Mouse (Mus musculus) lung, postnatal 0 days (tissue): ENCODE results near the gene Mlana. TPM values are rescaled to one million over a fixed set of nuclear protein-coding genes. Genes with fewer than 3 reads are reported as not detected.

Source experiments
- ATAC-seq: fragments of 200-750 bp; cut with Nextera tagmentation; 2 replicates; pipeline ENCODE4 v1.8.0; 2017; ENCODE audit warnings: moderate library complexity
- DNase-seq: peaks from one replicate; pipeline ENCODE4 v3.0.0-alpha.2; 2016; ENCODE audit warnings: low spot score
- H3K27ac ChIP-seq: fragments of 300-500 bp; sonication (generic); 2 replicates; pipeline ENCODE4 v1.5.1; 2014; ENCODE audit warnings: antibody characterized with exemption, mild to moderate bottlenecking, low read length, mixed read lengths
- H3K27me3 ChIP-seq: fragments of 300-500 bp; sonication (generic); replicated peaks from 2 replicates; pipeline ENCODE4 v1.6.1; 2014; ENCODE audit warnings: low read length, mixed read lengths; ENCODE audit not compliant: insufficient read depth
- H3K36me3 ChIP-seq: fragments of 300-500 bp; sonication (generic); 2 replicates; pipeline ENCODE4 v1.6.1; 2014; ENCODE audit warnings: low read length, mixed read lengths; ENCODE audit not compliant: insufficient read depth
- H3K4me1 ChIP-seq: fragments of 300-500 bp; sonication (generic); 2 replicates; pipeline ENCODE4 v1.6.1; 2014; ENCODE audit warnings: antibody characterized with exemption, low read depth, low read length, mixed read lengths; ENCODE audit not compliant: insufficient read depth
- H3K4me2 ChIP-seq: fragments of 300-500 bp; sonication (generic); replicated peaks from 2 replicates; pipeline ENCODE4 v1.6.1; 2014; ENCODE audit warnings: low read depth, mild to moderate bottlenecking, low read length, moderate library complexity, mixed read lengths
- H3K4me3 ChIP-seq: fragments of 300-500 bp; sonication (generic); 2 replicates; pipeline ENCODE4 v1.5.1; 2014; ENCODE audit warnings: low read depth, low read length
- H3K9ac ChIP-seq: fragments of 300-500 bp; sonication (generic); replicated peaks from 2 replicates; pipeline ENCODE4 v1.6.1; 2014; ENCODE audit warnings: low read depth, mild to moderate bottlenecking
- H3K9me3 ChIP-seq: fragments of 300-500 bp; sonication (generic); 2 replicates; pipeline ENCODE4 v1.6.1; 2016; ENCODE audit warnings: low read length, mixed read lengths
- CTCF ChIP-seq: IDR thresholded peaks from 2 replicates; pipeline ENCODE4 v1.5.1; 2016; ENCODE audit warnings: antibody characterized with exemption, mild to moderate bottlenecking
- EP300 ChIP-seq: IDR thresholded peaks from 2 replicates; pipeline ENCODE4 v1.6.1; 2016; ENCODE audit warnings: antibody characterized with exemption, mild to moderate bottlenecking, control low read depth
- WGBS: fragments of 180-500 bp; shearing (Covaris S2); extraction: QIAGEN DNeasy Blood & Tissue Kit; methylation state at CpG from one replicate; pipeline ENCODE4 v1.1.7; 2014; 5-methylcytosine and 5-hydroxymethylcytosine counted together
- polyA plus RNA-seq: library from polyadenylated mRNA; unstranded; fragments of >200 nt; fragmentation: Nextera tagmentation; extraction: Ambion mirVana; gene quantifications from 2 replicates; pipeline ENCODE4 v1.2.1, GENCODE M21; 2015

The Mlana gene
- polyA plus RNA-seq, 1 experiment from 2014 or later = 0.61 TPM

DNA sequence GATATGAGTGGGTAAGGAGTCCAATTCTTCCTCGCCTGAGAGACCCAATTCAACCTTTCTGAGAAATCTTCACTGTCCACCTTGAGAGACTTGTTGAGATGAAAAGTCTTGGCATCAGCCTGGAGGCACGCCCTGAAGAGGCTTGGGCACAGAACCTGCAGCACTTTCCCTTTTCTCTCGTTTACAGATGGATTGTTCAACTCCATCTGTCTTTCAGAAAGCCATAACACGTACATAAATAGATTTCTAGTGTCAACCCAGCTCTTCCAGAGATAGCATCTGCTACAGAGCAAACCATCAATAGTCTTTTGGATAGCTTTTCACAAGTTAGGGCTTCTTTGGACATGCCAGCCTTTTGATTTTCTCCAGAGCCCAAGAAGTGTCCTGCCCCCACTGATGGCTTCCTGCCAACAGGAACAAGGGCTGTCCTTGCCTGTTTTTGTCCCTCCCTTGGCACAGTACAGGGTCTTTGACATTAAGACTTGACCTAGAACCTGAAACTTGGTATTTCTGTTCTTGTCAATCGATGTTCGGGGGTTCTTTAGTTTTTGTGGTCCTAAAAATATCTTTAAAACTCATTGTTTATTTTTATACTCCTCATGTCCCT is 35.5 kb upstream of the Mlana start:
- WGBS = 71% methylated on average over 6 of the region's 6 CpGs

DNA sequence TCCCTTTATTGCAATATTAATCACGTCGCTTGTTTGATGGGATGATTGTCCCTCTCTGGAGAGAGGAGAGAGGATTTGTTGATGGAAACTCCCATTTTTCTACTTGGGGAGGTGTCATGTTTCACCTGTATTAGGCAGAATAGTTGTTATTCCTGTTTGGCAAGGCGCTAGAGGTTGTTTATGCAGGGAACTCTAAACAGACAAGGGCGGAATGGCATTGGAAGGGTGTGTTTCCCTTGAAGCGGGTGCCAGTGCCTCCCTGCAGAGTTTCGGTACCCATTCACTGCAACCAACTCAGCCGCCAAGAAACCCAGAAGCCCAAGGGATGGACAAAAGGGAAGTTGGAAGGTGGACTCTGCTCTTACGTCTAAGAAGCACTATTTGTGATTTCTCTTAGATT is 33.8 kb upstream of the Mlana start:
- Histone ChIP-seq H3K27me3 (peaks cover 6% of the 10 kb centered on the region; the same call in 1 of the 2 replicates), H3K4me3 (no peak overlapping the region), H3K4me1 (no peaks in the 10 kb centered on the region), H3K9ac (no peak overlapping the region), H3K4me2 (no peak overlapping the region), H3K27ac (no peak overlapping the region), H3K36me3 (no peaks in the 10 kb centered on the region), H3K9me3 (no peaks in the 10 kb centered on the region)
- no peak for TF ChIP-seq EP300
- no peak for TF ChIP-seq CTCF
- WGBS = 57% methylated on average over 8 of the region's 8 CpGs
- DNase-seq (no peak), ATAC-seq (no peak)

More for the DNA sequence above, 35.5 kb upstream of the Mlana start:
- Histone ChIP-seq H3K9ac (no peak overlapping the region), H3K9me3 (no peaks in the 10 kb centered on the region), H3K27ac (no peak overlapping the region), H3K4me3 (no peak overlapping the region), H3K27me3 (peaks cover 4% of the 10 kb centered on the region; the same call in 1 of the 2 replicates), H3K36me3 (no peaks in the 10 kb centered on the region), H3K4me1 (no peaks in the 10 kb centered on the region), H3K4me2 (no peak overlapping the region)
- ATAC-seq (no peak), DNase-seq (no peak)
- no peak for TF ChIP-seq CTCF
- TF ChIP-seq EP300 = no peak

DNA sequence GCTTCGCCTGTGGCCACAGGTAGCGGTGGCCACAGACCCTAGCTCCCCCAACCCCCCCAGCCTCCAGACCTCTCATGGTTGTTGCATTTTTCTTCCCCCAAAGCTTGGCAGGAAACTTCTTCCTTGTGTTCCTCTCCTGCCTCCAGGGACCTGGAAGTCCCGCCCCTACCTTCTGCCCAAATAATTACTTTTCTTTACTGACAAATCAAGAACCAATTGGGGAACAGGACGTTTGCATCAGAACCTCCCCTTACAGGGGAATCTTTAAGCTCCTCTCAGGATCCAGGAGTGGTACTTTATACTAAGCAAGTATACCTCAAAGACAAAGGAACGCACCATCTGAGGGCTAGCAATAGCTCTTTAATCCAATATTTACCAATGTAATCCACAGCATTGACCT is 32.7 kb upstream of the Mlana start:
- WGBS = 67% methylated on average over 5 of the region's 5 CpGs
- 0 out of 2 replicates have a peak, but pooled peaks cover 5% of the 10 kb centered on the region for H3K27me3 ChIP-seq
- H3K4me1 ChIP-seq = no peaks in the 10 kb centered on the region
- no peak overlapping the region for H3K4me3 ChIP-seq
- H3K36me3 ChIP-seq = no peaks in the 10 kb centered on the region
- no peak for ATAC-seq
- TF ChIP-seq CTCF = no peak
- TF ChIP-seq EP300 = no peak
- H3K9ac ChIP-seq = no peak overlapping the region
- no peak overlapping the region for H3K4me2 ChIP-seq
- no peak for DNase-seq
- H3K27ac ChIP-seq = no peak overlapping the region
- H3K9me3 ChIP-seq = no peaks in the 10 kb centered on the region

DNA sequence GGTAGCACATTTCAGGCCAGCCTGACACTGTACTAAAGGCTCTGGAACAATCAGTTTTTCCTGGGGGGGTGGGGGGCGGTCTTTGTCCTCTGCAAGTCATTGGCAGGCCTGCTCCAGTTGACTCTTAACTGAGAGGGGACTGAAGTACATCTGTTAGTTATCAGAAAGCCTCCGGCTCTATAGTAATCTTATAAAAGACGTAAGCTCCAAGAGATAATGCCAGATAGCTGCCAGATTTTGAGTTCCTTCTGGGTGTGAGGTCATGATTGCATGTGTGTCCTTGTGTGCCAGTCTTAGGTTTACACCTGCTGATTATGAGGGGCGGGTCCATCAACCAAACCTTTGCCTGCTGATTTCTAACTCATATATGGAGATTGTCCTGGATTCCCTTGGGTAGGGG is 31.5 kb upstream of the Mlana start:
- no peak for DNase-seq
- Histone ChIP-seq H3K9ac (no peak overlapping the region), H3K27ac (no peak overlapping the region), H3K4me2 (no peak overlapping the region), H3K27me3 (0 out of 2 replicates have a peak, but pooled peaks cover 5% of the 10 kb centered on the region), H3K4me3 (no peak overlapping the region), H3K36me3 (no peaks in the 10 kb centered on the region), H3K4me1 (no peaks in the 10 kb centered on the region), H3K9me3 (no peaks in the 10 kb centered on the region)
- TF ChIP-seq EP300 (no peak), CTCF (no peak)
- no peak for ATAC-seq
- 70% methylated on average over 4 of the region's 4 CpGs for WGBS

DNA sequence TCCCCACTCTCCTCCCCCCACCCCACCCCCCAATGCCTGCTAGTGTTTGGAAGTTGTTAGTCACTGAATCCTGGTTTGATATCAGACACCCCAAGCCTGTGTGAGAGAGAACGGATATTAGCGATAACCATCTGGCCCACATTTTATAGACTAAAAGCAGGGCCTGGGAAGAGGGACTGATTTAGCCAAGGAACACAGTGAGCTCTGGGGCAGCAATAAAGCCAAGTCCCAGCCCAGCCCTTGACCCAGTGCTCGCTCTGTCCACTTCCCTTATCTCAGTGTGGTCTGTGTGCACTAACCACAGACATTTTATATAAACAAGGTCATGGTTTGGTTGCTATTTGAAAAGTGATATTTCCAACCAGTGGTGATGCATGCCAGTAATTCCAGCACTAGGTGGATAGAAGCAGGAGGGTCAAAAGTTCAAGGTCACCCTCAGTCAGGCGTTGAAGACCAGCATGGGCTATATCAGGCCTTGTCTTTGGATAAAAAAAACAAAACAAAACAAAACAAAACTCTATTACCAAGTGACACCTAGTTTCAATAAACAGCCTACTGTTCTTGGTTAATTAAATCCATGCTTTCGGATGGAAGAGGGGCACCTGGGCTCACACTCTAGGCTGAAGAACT is 30.5 kb upstream of the Mlana start:
- ATAC-seq (no peak), DNase-seq (no peak)
- Histone ChIP-seq H3K4me3 (no peak overlapping the region), H3K4me1 (no peaks in the 10 kb centered on the region), H3K4me2 (no peak overlapping the region), H3K9ac (no peak overlapping the region), H3K27ac (no peak overlapping the region), H3K9me3 (no peaks in the 10 kb centered on the region), H3K27me3 (0 out of 2 replicates have a peak, but pooled peaks cover 7% of the 10 kb centered on the region), H3K36me3 (no peaks in the 10 kb centered on the region)
- TF ChIP-seq EP300 (no peak), CTCF (no peak)
- 57% methylated on average over 5 of the region's 5 CpGs for WGBS

DNA sequence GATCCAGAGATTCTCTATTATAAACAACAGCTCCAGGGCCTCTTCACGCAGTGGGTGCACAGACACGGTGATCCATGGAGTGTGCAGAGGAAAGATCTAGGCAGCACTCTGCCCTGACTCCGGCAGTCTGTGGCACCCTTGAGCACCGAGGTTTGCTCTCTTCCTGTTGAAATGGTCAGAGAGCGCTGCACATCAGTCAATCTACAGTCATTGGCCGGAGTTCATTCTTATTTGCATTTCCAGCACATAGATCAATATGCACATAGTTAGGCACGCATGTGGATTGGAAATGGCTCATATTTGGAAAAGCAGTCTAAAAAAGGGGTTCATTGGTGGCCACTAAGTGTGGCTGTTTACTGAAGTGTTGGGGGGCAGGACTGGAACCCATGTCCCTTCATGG is 29.5 kb upstream of the Mlana start:
- TF ChIP-seq CTCF (no peak), EP300 (no peak)
- H3K27me3 ChIP-seq = 0 out of 2 replicates have a peak, but pooled peaks cover 11% of the 10 kb centered on the region
- no peak for ATAC-seq
- H3K36me3 ChIP-seq = no peaks in the 10 kb centered on the region
- 80% methylated on average over 7 of the region's 7 CpGs for WGBS
- no peaks in the 10 kb centered on the region for H3K9me3 ChIP-seq
- no peak overlapping the region for H3K27ac ChIP-seq
- DNase-seq = no peak
- H3K4me2 ChIP-seq = no peak overlapping the region
- no peaks in the 10 kb centered on the region for H3K4me1 ChIP-seq
- H3K4me3 ChIP-seq = no peak overlapping the region
- no peak overlapping the region for H3K9ac ChIP-seq
